Mouse (Mus musculus): ENCODE measurements around the gene Anks6.

DNA sequence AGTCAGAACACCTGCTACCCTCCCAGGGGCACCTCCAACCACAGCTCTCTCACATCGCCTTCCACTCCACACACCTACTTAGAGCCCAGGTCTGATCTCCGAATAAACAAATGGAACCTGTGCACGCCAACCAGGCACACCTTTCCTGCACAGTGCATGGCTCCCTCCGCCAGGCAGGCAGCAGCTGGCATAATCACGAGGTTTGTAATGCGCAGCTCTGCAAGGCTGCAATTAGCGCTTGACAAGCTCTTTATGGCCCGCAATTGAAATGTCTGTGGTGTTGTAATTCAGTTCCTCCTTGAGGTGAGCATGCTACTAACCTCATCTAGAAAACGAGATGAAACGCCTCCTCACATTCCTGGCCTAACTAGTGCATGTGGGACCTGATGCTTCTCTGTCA, 89.2 kb downstream of the Anks6 start:
- TF ChIP-seq CTCF (IDR thresholded peaks at IDR 0.05; ENCODE audit: low read depth) (no peak), EP300 (optimal IDR thresholded peaks at IDR 0.05) (no peak)
